Mouse (Mus musculus): ENCODE data around the gene M6pr.

DNA sequence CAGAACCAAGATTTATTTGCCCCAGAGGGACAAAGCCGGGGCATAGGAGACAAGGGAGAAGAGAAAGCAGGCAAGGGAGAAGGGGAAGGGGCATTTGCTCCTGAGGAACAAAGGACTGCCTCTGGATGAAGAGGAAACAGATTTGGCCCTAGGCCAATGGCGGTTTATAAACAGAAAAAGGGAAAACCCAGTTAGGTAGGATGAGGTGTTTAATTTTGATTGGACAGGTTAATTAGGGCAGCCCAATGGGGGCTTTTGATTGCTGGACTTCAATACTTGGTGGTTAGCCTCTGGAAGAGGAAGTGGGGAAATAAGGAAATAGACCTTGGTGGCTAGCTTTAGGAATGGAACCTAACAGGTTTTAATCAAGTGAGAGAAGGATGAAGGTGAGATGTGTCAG is 16.3 kb upstream of the M6pr start:
- TF ChIP-seq CTCF (conservative IDR thresholded peaks at IDR 0.05; ENCODE audit: insufficient read depth, insufficient read length, low read depth, low read length) (no peak), POLR2A (IDR thresholded peaks at IDR 0.05; ENCODE audit: low read depth, low read length) (no peak)
